Mouse (Mus musculus): ENCODE data around the gene Gramd1b. TPM values are rescaled to one million over a fixed set of nuclear protein-coding genes. Genes with fewer than 3 reads are reported as not detected.

The Gramd1b gene
- polyA plus RNA-seq, 1 experiment from 2014 or later: 2.2 TPM

- no peaks in the 10 kb centered on the region for H3K36me3 ChIP-seq (ENCODE audit: insufficient read depth, low read length)
- no peaks in the 10 kb centered on the region for H3K4me1 ChIP-seq (ENCODE audit: insufficient read depth, low read depth, low read length)
- no peaks in the 10 kb centered on the region for H3K27me3 ChIP-seq (replicated peaks; ENCODE audit: insufficient read depth, low read length)
- no peaks in the 10 kb centered on the region for H3K9me3 ChIP-seq (ENCODE audit: low read length)
- H3K9ac ChIP-seq (replicated peaks; ENCODE audit: low read depth): no peak overlapping the region
- DNase-seq (ENCODE audit: low spot score) (no peak), ATAC-seq (no peak)
- 85% methylated on average over 3 of the region's 3 CpGs for WGBS
- TF ChIP-seq EP300 (IDR thresholded peaks at IDR 0.05) (no peak), CTCF (IDR thresholded peaks at IDR 0.05) (no peak)
- H3K27ac ChIP-seq (ENCODE audit: low read length): no peak overlapping the region
- H3K4me2 ChIP-seq (replicated peaks; ENCODE audit: low read depth, low read length): no peak overlapping the region
- no peak overlapping the region for H3K4me3 ChIP-seq (ENCODE audit: low read depth, low read length)
These were observed 120.3 kb downstream of the Gramd1b start for GRCm38 (mm10) chr9:40410895-40411294.

- H3K4me2 ChIP-seq (replicated peaks; ENCODE audit: low read depth, low read length): no peak overlapping the region
- WGBS: 54% methylated on average over 2 of the region's 2 CpGs
- DNase-seq (ENCODE audit: low spot score): no peak
- TF ChIP-seq CTCF (IDR thresholded peaks at IDR 0.05) (no peak), EP300 (IDR thresholded peaks at IDR 0.05) (no peak)
- no peaks in the 10 kb centered on the region for H3K4me1 ChIP-seq (ENCODE audit: insufficient read depth, low read depth, low read length)
- no peak overlapping the region for H3K27ac ChIP-seq (ENCODE audit: low read length)
- no peaks in the 10 kb centered on the region for H3K36me3 ChIP-seq (ENCODE audit: insufficient read depth, low read length)
- no peaks in the 10 kb centered on the region for H3K9me3 ChIP-seq (ENCODE audit: low read length)
- no peak overlapping the region for H3K4me3 ChIP-seq (ENCODE audit: low read depth, low read length)
- no peak overlapping the region for H3K9ac ChIP-seq (replicated peaks; ENCODE audit: low read depth)
- ATAC-seq: no peak
- H3K27me3 ChIP-seq (replicated peaks; ENCODE audit: insufficient read depth, low read length): no peaks in the 10 kb centered on the region
These were observed 122.1 kb downstream of the Gramd1b start for GRCm38 (mm10) chr9:40409071-40409470.

DNA sequence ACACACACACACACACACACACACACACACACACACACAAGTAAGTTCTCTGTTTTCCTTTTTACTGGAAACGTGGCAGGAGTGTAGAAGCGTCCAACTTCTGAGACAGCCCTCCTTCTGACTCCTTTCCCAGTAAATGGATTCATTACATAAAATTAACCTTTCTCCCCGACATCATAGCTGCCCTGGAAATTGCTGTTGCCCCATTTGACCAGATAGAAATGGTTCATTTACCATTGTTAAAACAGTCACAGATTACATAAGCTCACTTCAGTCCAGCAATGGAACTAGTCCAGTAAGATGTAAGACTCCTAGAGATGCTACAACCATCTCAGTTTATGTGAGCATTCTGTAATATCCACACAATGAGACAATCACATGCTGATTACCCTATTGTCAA, 122.8 kb downstream of the Gramd1b start:
- H3K4me3 ChIP-seq (ENCODE audit: low read depth, low read length): no peak overlapping the region
- no peaks in the 10 kb centered on the region for H3K9me3 ChIP-seq (ENCODE audit: low read length)
- H3K4me2 ChIP-seq (replicated peaks; ENCODE audit: low read depth, low read length): no peak overlapping the region
- 52% methylated on average over 3 of the region's 3 CpGs for WGBS
- ATAC-seq: no peak
- no peak overlapping the region for H3K27ac ChIP-seq (ENCODE audit: low read length)
- H3K36me3 ChIP-seq (ENCODE audit: insufficient read depth, low read length): no peaks in the 10 kb centered on the region
- no peak overlapping the region for H3K9ac ChIP-seq (replicated peaks; ENCODE audit: low read depth)
- H3K27me3 ChIP-seq (replicated peaks; ENCODE audit: insufficient read depth, low read length): no peaks in the 10 kb centered on the region
- TF ChIP-seq EP300 (IDR thresholded peaks at IDR 0.05): no peak
- TF ChIP-seq CTCF (IDR thresholded peaks at IDR 0.05): no peak
- DNase-seq (ENCODE audit: low spot score): no peak
- H3K4me1 ChIP-seq (ENCODE audit: insufficient read depth, low read depth, low read length): no peaks in the 10 kb centered on the region

DNA sequence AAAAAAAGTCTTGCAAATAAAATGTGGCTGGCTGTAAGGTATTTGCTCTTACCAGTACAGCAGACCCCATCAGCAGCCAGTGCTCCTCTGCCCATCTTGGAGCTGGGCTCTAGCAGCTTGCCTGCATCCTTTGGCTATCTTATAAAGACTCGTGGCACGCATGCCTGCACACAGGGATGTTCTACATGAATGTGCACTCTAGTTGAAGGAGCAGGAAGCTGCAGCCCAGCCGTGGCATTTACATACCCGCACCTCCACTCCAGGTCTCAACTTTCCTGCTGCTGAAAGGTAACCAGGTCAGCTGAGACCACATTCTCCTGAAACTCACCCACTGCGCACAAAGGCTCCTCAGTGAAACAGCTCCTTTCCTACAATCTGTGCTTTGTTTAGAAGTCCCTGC, 123.3 kb downstream of the Gramd1b start:
- no peak for TF ChIP-seq CTCF (IDR thresholded peaks at IDR 0.05)
- TF ChIP-seq EP300 (IDR thresholded peaks at IDR 0.05): no peak

DNA sequence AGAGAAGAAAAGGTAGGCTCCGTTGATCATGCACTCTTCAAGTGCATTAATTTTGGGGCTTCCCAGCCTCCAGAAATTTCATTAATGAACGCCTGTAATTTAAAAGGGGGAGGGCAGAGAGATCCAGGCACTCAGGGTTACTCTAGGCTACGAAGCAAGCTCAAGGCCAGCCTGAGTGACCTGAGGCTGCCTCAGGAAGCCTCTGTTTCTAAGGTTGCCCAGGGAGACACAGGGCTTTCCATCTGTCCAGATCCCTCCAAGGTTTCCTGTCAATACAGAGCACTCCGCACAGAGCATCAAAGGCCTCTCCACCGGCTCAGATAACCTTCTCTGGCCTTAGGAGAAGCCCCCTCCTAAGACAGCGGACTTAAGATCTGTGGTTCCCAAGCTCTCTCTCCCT, 125.4 kb downstream of the Gramd1b start:
- Histone ChIP-seq H3K4me3 (ENCODE audit: low read depth, low read length) (no peak overlapping the region), H3K9ac (replicated peaks; ENCODE audit: low read depth) (no peak overlapping the region), H3K27ac (ENCODE audit: low read length) (no peak overlapping the region), H3K4me2 (replicated peaks; ENCODE audit: low read depth, low read length) (no peak overlapping the region), H3K36me3 (ENCODE audit: insufficient read depth, low read length) (no peaks in the 10 kb centered on the region), H3K9me3 (ENCODE audit: low read length) (no peaks in the 10 kb centered on the region), H3K4me1 (ENCODE audit: insufficient read depth, low read depth, low read length) (no peaks in the 10 kb centered on the region), H3K27me3 (replicated peaks; ENCODE audit: insufficient read depth, low read length) (no peaks in the 10 kb centered on the region)
- DNase-seq (ENCODE audit: low spot score): no peak
- TF ChIP-seq CTCF (IDR thresholded peaks at IDR 0.05) (no peak), EP300 (IDR thresholded peaks at IDR 0.05) (no peak)
- no peak for ATAC-seq
- 46% methylated on average over 6 of the region's 6 CpGs for WGBS

More for the DNA sequence above, 123.3 kb downstream of the Gramd1b start:
- Histone ChIP-seq H3K4me1 (ENCODE audit: insufficient read depth, low read depth, low read length) (no peaks in the 10 kb centered on the region), H3K27me3 (replicated peaks; ENCODE audit: insufficient read depth, low read length) (no peaks in the 10 kb centered on the region), H3K4me3 (ENCODE audit: low read depth, low read length) (no peak overlapping the region), H3K9me3 (ENCODE audit: low read length) (no peaks in the 10 kb centered on the region), H3K4me2 (replicated peaks; ENCODE audit: low read depth, low read length) (no peak overlapping the region), H3K36me3 (ENCODE audit: insufficient read depth, low read length) (no peaks in the 10 kb centered on the region), H3K27ac (ENCODE audit: low read length) (no peak overlapping the region), H3K9ac (replicated peaks; ENCODE audit: low read depth) (no peak overlapping the region)
- 61% methylated on average over 5 of the region's 5 CpGs for WGBS
- DNase-seq (ENCODE audit: low spot score): peak; percentile 30
- ATAC-seq: no peak

- 49% methylated on average over 5 of the region's 5 CpGs for WGBS
- Histone ChIP-seq H3K27ac (ENCODE audit: low read length) (no peak overlapping the region), H3K27me3 (replicated peaks; ENCODE audit: insufficient read depth, low read length) (no peaks in the 10 kb centered on the region), H3K4me2 (replicated peaks; ENCODE audit: low read depth, low read length) (no peak overlapping the region), H3K4me1 (ENCODE audit: insufficient read depth, low read depth, low read length) (no peaks in the 10 kb centered on the region), H3K9me3 (ENCODE audit: low read length) (no peaks in the 10 kb centered on the region), H3K9ac (replicated peaks; ENCODE audit: low read depth) (no peak overlapping the region), H3K36me3 (ENCODE audit: insufficient read depth, low read length) (no peaks in the 10 kb centered on the region), H3K4me3 (ENCODE audit: low read depth, low read length) (no peak overlapping the region)
- ATAC-seq (no peak), DNase-seq (ENCODE audit: low spot score) (no peak)
- TF ChIP-seq EP300 (IDR thresholded peaks at IDR 0.05) (no peak), CTCF (IDR thresholded peaks at IDR 0.05) (no peak)
These were observed 125.9 kb downstream of the Gramd1b start for GRCm38 (mm10) chr9:40405263-40405662.

- no peaks in the 10 kb centered on the region for H3K27me3 ChIP-seq (replicated peaks; ENCODE audit: insufficient read depth, low read length)
- 90% methylated on average over 11 of the region's 11 CpGs for WGBS
- ATAC-seq (no peak), DNase-seq (ENCODE audit: low spot score) (no peak)
- TF ChIP-seq CTCF (IDR thresholded peaks at IDR 0.05) (no peak), EP300 (IDR thresholded peaks at IDR 0.05) (no peak)
- H3K4me2 ChIP-seq (replicated peaks; ENCODE audit: low read depth, low read length): no peak overlapping the region
- H3K36me3 ChIP-seq (ENCODE audit: insufficient read depth, low read length): no peaks in the 10 kb centered on the region
- no peaks in the 10 kb centered on the region for H3K4me1 ChIP-seq (ENCODE audit: insufficient read depth, low read depth, low read length)
- H3K27ac ChIP-seq (ENCODE audit: low read length): no peak overlapping the region
- no peak overlapping the region for H3K9ac ChIP-seq (replicated peaks; ENCODE audit: low read depth)
- H3K4me3 ChIP-seq (ENCODE audit: low read depth, low read length): no peak overlapping the region
- no peaks in the 10 kb centered on the region for H3K9me3 ChIP-seq (ENCODE audit: low read length)
These were observed 126.5 kb downstream of the Gramd1b start for GRCm38 (mm10) chr9:40404637-40405036.
